In the genomic region with DNA sequence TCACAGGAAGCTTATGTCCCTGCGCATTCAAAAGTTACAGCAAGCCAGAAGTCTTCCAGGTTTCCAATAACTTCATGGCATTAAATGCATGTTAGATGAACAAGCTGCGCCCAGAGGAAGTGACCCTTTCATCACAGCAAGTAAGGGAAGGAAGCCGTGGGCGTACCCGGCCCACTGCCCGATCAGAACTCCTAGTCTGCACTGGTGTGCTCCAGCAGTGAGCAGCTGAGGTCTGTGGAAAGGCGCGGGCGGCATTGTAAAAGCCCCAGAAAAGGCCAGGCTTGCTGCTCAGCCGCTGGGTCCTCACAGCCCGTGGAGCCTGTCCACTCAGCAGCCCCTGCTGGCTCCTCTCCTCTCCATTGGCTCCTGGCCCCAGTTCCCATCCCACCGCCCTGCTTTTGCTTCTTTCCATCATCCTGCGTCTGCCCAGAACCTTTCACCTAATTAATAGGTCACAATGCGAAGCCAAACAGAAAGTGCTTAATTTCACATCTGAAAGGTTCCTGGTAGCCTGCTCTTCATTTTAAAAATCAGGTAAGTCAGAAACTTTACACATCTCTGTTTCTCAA, we compare ENCODE assay signal across 9 mouse cellular contexts. TPM values are rescaled to one million over a fixed set of nuclear protein-coding genes. Genes with fewer than 3 reads are reported as not detected.
A peak's percentile ranks its signal among the peaks of the same experiment; 100 is the strongest.
DNase-seq lines count a peak whose midpoint lies in the region.
"Had no signal": no experiment of that assay in that cellular context is flagged by ENCODE, and none has a peak within 500 bp of the region (broad histone marks: within the 10 kb centered on the region; RNA-seq: fewer than 3 reads in every experiment).

No protein-coding gene starts in this region.

- peak; percentile 20 for DNase-seq in gastrocnemius, postnatal 14 days
- DNase-seq in gastrocnemius, postnatal 36 days: no peak
- peak; percentile 18 for DNase-seq in retina, embryonic 14.5 days (ENCODE audit: low spot score)
- no peak for DNase-seq in retina, postnatal 1 day
- DNase-seq in kidney, postnatal 14 days: peak; percentile 44
- DNase-seq in urinary bladder, postnatal 36 days (ENCODE audit: low spot score in 2 of 2): no peak
- no peak for DNase-seq in spleen, adult 18-20 months
- no peak for DNase-seq in frontal cortex, postnatal 25 days (ENCODE audit: low spot score in 2 of 2)
- DNase-seq: cerebellum, adult 9-11 months had no signal

- intact Hi-C loops in gastrocnemius, postnatal 14 days (cut with DNase I; ENCODE audit: low total_unique reads): no loop called here
- intact Hi-C loops in gastrocnemius, postnatal 36 days (cut with DNase I): no loop called here

RNA-seq across cellular contexts. Expression of a gene that starts 47.5 kb away (rescaled TPM):
- 10 to 100 TPM; 11.5 to 11.9 TPM for total RNA-seq in gastrocnemius, postnatal 14 days (2021)
- 10 to 100 TPM in 1 of 2 experiments, 1 to 10 TPM in 1; 9.6 to 11.3 TPM for total RNA-seq in gastrocnemius, postnatal 36 days (2021)

Comparison
In these comparisons a context has a peak if more than half of its experiments do, and no peak if none do; other contexts are left out.
1. DNase-seq: peak in gastrocnemius, postnatal 14 days (single experiment), retina, embryonic 14.5 days (single experiment) and kidney, postnatal 14 days (single experiment); none in gastrocnemius, postnatal 36 days (0 of 2), retina, postnatal 1 day (single experiment), urinary bladder, postnatal 36 days (0 of 2), spleen, adult 18-20 months (0 of 2) and frontal cortex, postnatal 25 days (0 of 2).